Mouse (Mus musculus): Measurements from ENCODE around the gene Tyw5. TPM values are rescaled to one million over a fixed set of nuclear protein-coding genes. Genes with fewer than 3 reads are reported as not detected.

Gene Tyw5
- polyA plus RNA-seq, 1 experiment from 2014 or later, result 31.5 TPM

- no peak for DNase-seq (ENCODE audit: low read depth, low spot score)
These were observed 39.5 kb downstream of the Tyw5 start for GRCm38 (mm10) chr1:57367446-57367845.

DNA sequence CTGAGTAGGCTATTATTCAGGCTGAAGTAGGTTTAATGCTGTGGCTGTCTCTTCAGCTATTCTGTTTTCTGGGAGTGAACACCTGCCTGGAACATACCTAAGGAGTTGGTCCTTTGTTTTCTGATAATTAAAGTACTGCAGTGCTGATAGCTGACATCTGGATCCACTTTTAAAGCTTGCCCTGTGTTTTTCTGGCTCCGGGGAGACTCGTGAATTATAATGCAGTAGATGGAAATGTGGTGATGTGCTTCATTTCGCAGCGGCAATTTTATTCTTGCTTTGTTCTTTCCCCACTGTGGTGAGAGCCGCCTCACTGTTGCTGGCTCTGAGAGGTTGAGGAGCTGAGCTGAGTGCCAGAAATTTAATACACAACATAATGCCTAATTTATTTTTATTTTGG lies 48.4 kb downstream of the Tyw5 start:
- POLR2A ChIA-PET, result no interaction called here
- no peaks in the 10 kb centered on the region for H3K27me3 ChIP-seq
- in situ Hi-C loops (cut with MboI; ENCODE audit: low pct_unique_long_range_greater_than_20kb), result no loop called here
- CTCF ChIA-PET, result interaction anchor here (0.9 to 1.1 kb wide), 2 partner anchors 9 kb away, joined by 3 read pairs; no protein-coding TSS in a partner anchor
- DNase-seq (ENCODE audit: low read depth, low spot score), result no peak
- TF ChIP-seq CTCF (IDR thresholded peaks at IDR 0.05), result no peak
- no peak for ATAC-seq

More at GRCm38 (mm10) chr1:57367446-57367845, 39.5 kb downstream of the Tyw5 start:
- in situ Hi-C loops (cut with MboI; ENCODE audit: low pct_unique_long_range_greater_than_20kb), result no loop called here
- no peaks in the 10 kb centered on the region for H3K27me3 ChIP-seq
- CTCF ChIA-PET, result interaction anchor here (1.1 to 1.5 kb wide), 3 partner anchors 8 to 10 kb away, joined by 3 to 7 read pairs (median 3); no protein-coding TSS in a partner anchor
- no peak for ATAC-seq
- POLR2A ChIA-PET, result no interaction called here
- TF ChIP-seq CTCF (IDR thresholded peaks at IDR 0.05), result no peak

GRCm38 (mm10) chr1:57351941-57352340 lies 55.0 kb downstream of the Tyw5 start:
- H3K27me3 ChIP-seq, result peaks cover 7% of the 10 kb centered on the region
- ChIA-PET CTCF (interaction anchor here (1.2 kb wide), 1 partner anchor 13 kb away, joined by 3 read pairs; no protein-coding TSS in a partner anchor), POLR2A (no interaction called here)
- ATAC-seq (no peak), DNase-seq (ENCODE audit: low read depth, low spot score) (no peak)
- in situ Hi-C loops (cut with MboI; ENCODE audit: low pct_unique_long_range_greater_than_20kb), result no loop called here
- TF ChIP-seq CTCF (IDR thresholded peaks at IDR 0.05), result no peak

DNA sequence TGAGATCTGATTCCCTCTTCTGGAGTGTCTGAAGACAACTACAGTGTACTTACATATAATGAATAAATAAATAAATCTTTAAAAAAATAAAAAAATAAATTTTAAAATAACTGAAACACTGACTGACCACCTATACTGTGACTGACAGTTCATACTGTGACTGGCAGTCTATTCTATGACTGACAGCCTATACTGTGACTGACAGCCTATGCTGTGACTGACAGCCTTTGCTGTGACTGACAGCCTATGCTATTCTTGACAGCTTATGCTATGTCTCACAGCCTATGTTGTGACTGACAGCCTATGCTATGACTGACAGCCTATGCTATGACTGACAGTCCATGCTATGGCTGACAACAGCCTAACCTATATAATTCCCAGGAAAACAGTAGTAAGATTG lies 59.4 kb downstream of the Tyw5 start:
- in situ Hi-C loops (cut with MboI; ENCODE audit: low pct_unique_long_range_greater_than_20kb), result no loop called here
- CTCF ChIA-PET, result no interaction called here
- DNase-seq (ENCODE audit: low read depth, low spot score), result no peak
- POLR2A ChIA-PET, result no interaction called here
- peaks cover 28% of the 10 kb centered on the region for H3K27me3 ChIP-seq
- no peak for TF ChIP-seq CTCF (IDR thresholded peaks at IDR 0.05)
- no peak for ATAC-seq

- ChIA-PET POLR2A (no interaction called here), CTCF (interaction anchor here (1.7 kb wide), 1 partner anchor 53 kb away, joined by 3 read pairs; no protein-coding TSS in a partner anchor)
- no peak for DNase-seq (ENCODE audit: low read depth, low spot score)
- peaks cover 28% of the 10 kb centered on the region for H3K27me3 ChIP-seq
- no peak for TF ChIP-seq CTCF (IDR thresholded peaks at IDR 0.05)
- in situ Hi-C loops (cut with MboI; ENCODE audit: low pct_unique_long_range_greater_than_20kb), result no loop called here
- ATAC-seq, result no peak
These were observed 65.7 kb downstream of the Tyw5 start for GRCm38 (mm10) chr1:57341197-57341596.

GRCm38 (mm10) chr1:57339156-57339796 lies 67.6 kb downstream of the Tyw5 start:
- POLR2A ChIA-PET, result no interaction called here
- DNase-seq (ENCODE audit: low read depth, low spot score), result no peak
- no peak for ATAC-seq
- in situ Hi-C loops (cut with MboI; ENCODE audit: low pct_unique_long_range_greater_than_20kb), result no loop called here
- H3K27me3 ChIP-seq, result peaks cover 24% of the 10 kb centered on the region
- peak; percentile 54 for TF ChIP-seq CTCF (IDR thresholded peaks at IDR 0.05)
- CTCF ChIA-PET, result interaction anchor here (0.8 to 1.7 kb wide), 3 partner anchors 12 to 47 kb away, joined by 3 read pairs; no protein-coding TSS in a partner anchor

Other genes with a start within 250 kb of the Tyw5 start
- gene 1700066M21Rik, start 29.5 kb downstream of the Tyw5 start, polyA plus RNA-seq (2021), result 11.6 TPM
- gene Maip1, start 773 bp downstream of the Tyw5 start, polyA plus RNA-seq (2021), result 12.3 TPM

Data from Patski (cell line).